Comparison of ENCODE assay signal across 22 mouse cellular contexts in the genomic region with DNA sequence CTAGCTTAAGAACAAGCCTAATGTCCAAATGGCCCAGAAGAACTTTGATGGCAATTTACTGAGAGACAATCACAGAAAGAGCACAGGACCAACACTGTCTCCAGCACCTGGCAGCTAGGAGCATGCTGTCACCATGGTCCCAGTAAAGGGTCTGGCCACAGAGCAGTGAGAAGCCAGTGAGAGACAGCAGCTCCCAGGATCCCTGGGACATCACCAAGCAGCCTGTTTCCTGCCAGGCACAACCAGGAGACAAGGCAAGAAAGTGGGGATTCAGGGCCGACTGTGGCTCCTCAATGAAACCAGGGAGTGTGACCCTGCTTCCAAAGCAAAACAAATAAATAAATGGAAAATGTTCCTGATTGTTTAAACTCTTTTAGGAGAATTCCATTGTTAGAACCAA. TPM values are rescaled to one million over a fixed set of nuclear protein-coding genes. Genes with fewer than 3 reads are reported as not detected.
DNase-seq lines count a peak whose midpoint lies in the region; ATAC-seq and TF ChIP-seq lines count a peak whose summit lies in the region.
"Had no signal": no experiment of that assay in that cellular context is flagged by ENCODE, and none has a peak within 500 bp of the region (broad histone marks: within the 10 kb centered on the region; RNA-seq: fewer than 3 reads in every experiment).

No protein-coding gene starts in this region.

- H3K36me3 ChIP-seq in heart, embryonic 10.5 days, result peaks cover 37% of the 10 kb centered on the region
- H3K36me3 ChIP-seq in hindbrain, postnatal 0 days (ENCODE audit: insufficient read depth, low read length), result peaks cover 25% of the 10 kb centered on the region; the same call in 1 of the 2 replicates
- H3K36me3 ChIP-seq in hindbrain, embryonic 11.5 days (ENCODE audit: control insufficient read depth, insufficient read depth, low read length), result no peaks in the 10 kb centered on the region
- peaks cover 37% of the 10 kb centered on the region for H3K36me3 ChIP-seq in midbrain, embryonic 13.5 days
- H3K36me3 ChIP-seq in midbrain, embryonic 16.5 days (ENCODE audit: control insufficient read depth, insufficient read depth, low read length), result peaks cover 10% of the 10 kb centered on the region

- H3K27ac ChIP-seq in heart, embryonic 10.5 days, result peak overlapping the region; percentile 37; the same call in 1 of the 2 replicates
- peak overlapping the region; percentile 45; the same call in 1 of the 2 replicates for H3K27ac ChIP-seq in hindbrain, postnatal 0 days
- H3K27ac ChIP-seq in hindbrain, embryonic 11.5 days (ENCODE audit: low read depth, low read length), result no peak overlapping the region
- 0 out of 2 replicates have a peak overlapping the region, but pooled peaks have one; percentile 10 for H3K27ac ChIP-seq in midbrain, embryonic 13.5 days
- no peak overlapping the region for H3K27ac ChIP-seq in midbrain, embryonic 16.5 days (ENCODE audit: low read length)
- H3K27ac ChIP-seq: intestine, embryonic 15.5 days; liver, embryonic 12.5 days had no signal

- H3K27me3 ChIP-seq in heart, embryonic 10.5 days (ENCODE audit: insufficient read depth, poor library complexity, severe bottlenecking), result no peaks in the 10 kb centered on the region
- H3K27me3 ChIP-seq in hindbrain, postnatal 0 days (ENCODE audit: insufficient read depth, low read length), result no peaks in the 10 kb centered on the region
- H3K27me3 ChIP-seq in hindbrain, embryonic 11.5 days (ENCODE audit: control insufficient read depth, insufficient read depth, low read length), result no peaks in the 10 kb centered on the region
- no peaks in the 10 kb centered on the region for H3K27me3 ChIP-seq in midbrain, embryonic 13.5 days
- no peaks in the 10 kb centered on the region for H3K27me3 ChIP-seq in midbrain, embryonic 16.5 days (ENCODE audit: control insufficient read depth, insufficient read depth, low read depth, low read length)
- H3K27me3 ChIP-seq: intestine, embryonic 15.5 days; liver, embryonic 12.5 days had no signal

- peaks cover 69% of the 10 kb centered on the region for H3K4me1 ChIP-seq in heart, embryonic 10.5 days
- H3K4me1 ChIP-seq in hindbrain, postnatal 0 days (ENCODE audit: insufficient read depth, low read length), result peaks cover 11% of the 10 kb centered on the region; the same call in 1 of the 2 replicates
- no peaks in the 10 kb centered on the region; the same call in none of the 2 replicates for H3K4me1 ChIP-seq in hindbrain, embryonic 11.5 days (replicated peaks; ENCODE audit: control insufficient read depth, insufficient read depth, low read length)
- H3K4me1 ChIP-seq in midbrain, embryonic 13.5 days (replicated peaks), result peaks cover 66% of the 10 kb centered on the region
- H3K4me1 ChIP-seq in midbrain, embryonic 16.5 days (ENCODE audit: control insufficient read depth, insufficient read depth, low read length), result peaks cover 16% of the 10 kb centered on the region

- H3K4me3 ChIP-seq in heart, embryonic 10.5 days, result no peak overlapping the region
- no peak overlapping the region for H3K4me3 ChIP-seq in hindbrain, postnatal 0 days (ENCODE audit: low read length)
- no peak overlapping the region for H3K4me3 ChIP-seq in hindbrain, embryonic 11.5 days (ENCODE audit: low read depth, low read length)
- H3K4me3 ChIP-seq in midbrain, embryonic 13.5 days (replicated peaks), result no peak overlapping the region
- no peak overlapping the region for H3K4me3 ChIP-seq in midbrain, embryonic 16.5 days (ENCODE audit: low read depth, low read length)
- H3K4me3 ChIP-seq: intestine, embryonic 15.5 days; liver, embryonic 12.5 days had no signal

- no peak overlapping the region for H3K4me2 ChIP-seq in hindbrain, postnatal 0 days (ENCODE audit: low read depth, low read length)
- H3K4me2 ChIP-seq in hindbrain, embryonic 11.5 days (replicated peaks; ENCODE audit: low read depth, low read length), result no peak overlapping the region
- H3K4me2 ChIP-seq in midbrain, embryonic 13.5 days (replicated peaks), result no peak overlapping the region
- no peak overlapping the region for H3K4me2 ChIP-seq in midbrain, embryonic 16.5 days (ENCODE audit: low read length)
- H3K4me2 ChIP-seq: intestine, embryonic 15.5 days had no signal

- no peak for TF ChIP-seq CTCF in hindbrain, postnatal 0 days (IDR thresholded peaks at IDR 0.05; ENCODE audit: low read depth)

- no peaks in the 10 kb centered on the region for H3K9me3 ChIP-seq in heart, embryonic 10.5 days
- no peaks in the 10 kb centered on the region for H3K9me3 ChIP-seq in hindbrain, postnatal 0 days (ENCODE audit: low read length)
- H3K9me3 ChIP-seq in hindbrain, embryonic 11.5 days (ENCODE audit: control insufficient read depth, low read length), result no peaks in the 10 kb centered on the region
- H3K9me3 ChIP-seq in midbrain, embryonic 13.5 days, result no peaks in the 10 kb centered on the region
- H3K9me3 ChIP-seq in midbrain, embryonic 16.5 days (replicated peaks; ENCODE audit: control insufficient read depth, low read length, poor library complexity, severe bottlenecking), result no peaks in the 10 kb centered on the region
- H3K9me3 ChIP-seq: intestine, embryonic 15.5 days; liver, embryonic 12.5 days had no signal

- no peak overlapping the region for H3K9ac ChIP-seq in hindbrain, postnatal 0 days (replicated peaks; ENCODE audit: low read length)
- H3K9ac ChIP-seq in hindbrain, embryonic 11.5 days (ENCODE audit: low read depth, low read length), result no peak overlapping the region
- peak overlapping the region; percentile 16; the same call in 1 of the 2 replicates for H3K9ac ChIP-seq in midbrain, embryonic 13.5 days (replicated peaks)
- H3K9ac ChIP-seq in midbrain, embryonic 16.5 days (ENCODE audit: low read depth, low read length), result no peak overlapping the region
- H3K9ac ChIP-seq: intestine, embryonic 15.5 days; liver, embryonic 12.5 days had no signal

- no peak for ATAC-seq in hindbrain, postnatal 0 days
- no peak for ATAC-seq in hindbrain, embryonic 11.5 days (ENCODE audit: low FRiP score)
- no peak for ATAC-seq in midbrain, embryonic 13.5 days
- no peak for ATAC-seq in midbrain, embryonic 16.5 days
- ATAC-seq: intestine, embryonic 15.5 days; liver, embryonic 12.5 days had no signal

- DNase-seq in heart, embryonic 10.5 days (ENCODE audit: low spot score), result no peak
- DNase-seq in heart, adult 18-20 months, result no peak
- no peak for DNase-seq in hindbrain, postnatal 0 days (ENCODE audit: low spot score)
- no peak for DNase-seq in hindbrain, embryonic 11.5 days (ENCODE audit: low spot score)
- DNase-seq in layer of hippocampus, postnatal 25 days (ENCODE audit: extremely low spot score in 1 of 2, low spot score in 1 of 2), result no peak
- DNase-seq: cerebellum, adult 18-20 months; embryo, embryonic 11 days; lung, adult 2 months; right cerebral cortex, adult 18-20 months had no signal

- 52% methylated on average over 1 of the region's 1 CpGs for WGBS in heart, embryonic 10.5 days
- WGBS in hindbrain, postnatal 0 days, result 48% methylated on average over 1 of the region's 1 CpGs
- WGBS in hindbrain, embryonic 11.5 days, result 80% methylated on average over 1 of the region's 1 CpGs
- WGBS in midbrain, embryonic 13.5 days, result 66% methylated on average over 1 of the region's 1 CpGs
- WGBS in midbrain, embryonic 16.5 days, result 78% methylated on average over 1 of the region's 1 CpGs

RNA-seq across cellular contexts. Expression of a gene that starts 38.2 kb away (rescaled TPM):
- polyA plus RNA-seq in heart, embryonic 10.5 days (2016; fragmentation: Nextera tagmentation; extraction: Ambion mirVana), result 59.2 and 60.3 TPM in 2 replicates
- total RNA-seq in heart, adult 18-20 months (2021), result 100 to 1,000 TPM; 311 to 318 TPM
- total RNA-seq in hindbrain, postnatal 0 days (2014; rRNA removed), result 71.1 and 74.2 TPM in 2 replicates
- polyA plus RNA-seq in hindbrain, postnatal 0 days (2015; fragmentation: Nextera tagmentation; extraction: Ambion mirVana), result 19.7 and 21.2 TPM in 2 replicates
- 39.8 and 43.7 TPM in 2 replicates for polyA plus RNA-seq in hindbrain, embryonic 11.5 days (2014; fragmentation: Nextera tagmentation; extraction: Ambion mirVana)
- polyA plus RNA-seq in midbrain, embryonic 13.5 days (2015; fragmentation: Nextera tagmentation; extraction: Ambion mirVana), result 29.0 and 36.3 TPM in 2 replicates
- 12.6 and 14.9 TPM in 2 replicates for polyA plus RNA-seq in midbrain, embryonic 16.5 days (2015; fragmentation: Nextera tagmentation; extraction: Ambion mirVana)
- total RNA-seq in layer of hippocampus, postnatal 25 days (2021), result 10 to 100 TPM; 26.9 to 31.4 TPM

RNA-seq across cellular contexts. Expression of a gene that starts 39.8 kb away (rescaled TPM):
- not detected in 2 replicates for polyA plus RNA-seq in heart, embryonic 10.5 days (2016; fragmentation: Nextera tagmentation; extraction: Ambion mirVana)
- total RNA-seq in heart, adult 18-20 months (2021), result not detected
- total RNA-seq in hindbrain, postnatal 0 days (2014; rRNA removed), result not detected in 2 replicates
- polyA plus RNA-seq in hindbrain, postnatal 0 days (2015; fragmentation: Nextera tagmentation; extraction: Ambion mirVana), result not detected in 2 replicates
- not detected in 2 replicates for polyA plus RNA-seq in hindbrain, embryonic 11.5 days (2014; fragmentation: Nextera tagmentation; extraction: Ambion mirVana)
- not detected in 2 replicates for polyA plus RNA-seq in midbrain, embryonic 13.5 days (2015; fragmentation: Nextera tagmentation; extraction: Ambion mirVana)
- polyA plus RNA-seq in midbrain, embryonic 16.5 days (2015; fragmentation: Nextera tagmentation; extraction: Ambion mirVana), result not detected in 2 replicates
- total RNA-seq in layer of hippocampus, postnatal 25 days (2021), result not detected
- total RNA-seq: adrenal gland, adult 18-20 months; adrenal gland, postnatal 4 days; gastrocnemius, adult 18-20 months; granulocyte monocyte progenitor cell, adult 5-6 weeks; layer of hippocampus, postnatal 10 days; monocyte, adult 5-6 weeks had no signal
- polyA plus RNA-seq: intestine, embryonic 15.5 days; kidney, embryonic 14.5 days; limb, embryonic 11.5 days; liver, embryonic 12.5 days; lung, adult 2 months; neural tube, embryonic 11.5 days had no signal

Comparison
In these comparisons a context has a peak if more than half of its experiments do, and no peak if none do; other contexts are left out.
1. H3K27ac ChIP-seq: peak in heart, embryonic 10.5 days (single experiment), hindbrain, postnatal 0 days (single experiment) and midbrain, embryonic 13.5 days (single experiment); none in hindbrain, embryonic 11.5 days (single experiment) and midbrain, embryonic 16.5 days (single experiment).